Mouse (Mus musculus) stomach, embryonic 15.5 days (tissue): Measurements from ENCODE around the gene Fmo9. TPM values are rescaled to one million over a fixed set of nuclear protein-coding genes. Genes with fewer than 3 reads are reported as not detected.
A peak's percentile ranks its signal among the peaks of the same experiment; 100 is the strongest.

Source experiments
- ATAC-seq: fragments of 200-750 bp; cut with Nextera tagmentation; 2 replicates; pipeline ENCODE4 v1.8.0; 2017; ENCODE audit warnings: low read depth, moderate number of reproducible peaks, moderate TSS enrichment; ENCODE audit not compliant: insufficient read depth, low FRiP score
- H3K27ac ChIP-seq: fragments of 300-500 bp; sonication (generic); 2 replicates; pipeline ENCODE4 v1.5.1; 2015; ENCODE audit warnings: mild to moderate bottlenecking, inconsistent platforms
- H3K27me3 ChIP-seq: fragments of 300-500 bp; sonication (generic); replicated peaks from 2 replicates; pipeline ENCODE4 v1.6.1; 2015; ENCODE audit warnings: inconsistent platforms
- H3K36me3 ChIP-seq: fragments of 300-500 bp; sonication (generic); 2 replicates; pipeline ENCODE4 v1.6.1; 2015; ENCODE audit warnings: inconsistent platforms
- H3K4me1 ChIP-seq: fragments of 300-500 bp; sonication (generic); 2 replicates; pipeline ENCODE4 v1.6.1; 2015; ENCODE audit warnings: inconsistent platforms
- H3K4me2 ChIP-seq: fragments of 300-500 bp; sonication (generic); 2 replicates; pipeline ENCODE4 v1.6.1; 2015; ENCODE audit warnings: mild to moderate bottlenecking, inconsistent platforms
- H3K4me3 ChIP-seq: fragments of 300-500 bp; sonication (generic); replicated peaks from 2 replicates; pipeline ENCODE4 v1.5.1; 2015; ENCODE audit warnings: inconsistent platforms
- H3K9ac ChIP-seq: fragments of 300-500 bp; sonication (generic); 2 replicates; pipeline ENCODE4 v1.6.1; 2015; ENCODE audit warnings: inconsistent platforms
- H3K9me3 ChIP-seq: fragments of 300-500 bp; sonication (generic); 2 replicates; pipeline ENCODE4 v1.6.1; 2016; ENCODE audit warnings: inconsistent platforms
- WGBS: fragments of 180-500 bp; shearing (Covaris S2); methylation state at CpG from one replicate; pipeline ENCODE4 v1.1.7; 2015; 5-methylcytosine and 5-hydroxymethylcytosine counted together
- microRNA-seq: library from miRNA; unstranded; fragments of <30 nt; microRNA quantifications from one replicate; pipeline ENCODE4, GENCODE M21; 2016
- polyA plus RNA-seq: library from polyadenylated mRNA; unstranded; fragments of >200 nt; fragmentation: Nextera tagmentation; extraction: Ambion mirVana; gene quantifications from 2 replicates; pipeline ENCODE4 v1.2.1, GENCODE M21; 2015

Fmo9 gene
- polyA plus RNA-seq: not detected in 2 replicates

DNA sequence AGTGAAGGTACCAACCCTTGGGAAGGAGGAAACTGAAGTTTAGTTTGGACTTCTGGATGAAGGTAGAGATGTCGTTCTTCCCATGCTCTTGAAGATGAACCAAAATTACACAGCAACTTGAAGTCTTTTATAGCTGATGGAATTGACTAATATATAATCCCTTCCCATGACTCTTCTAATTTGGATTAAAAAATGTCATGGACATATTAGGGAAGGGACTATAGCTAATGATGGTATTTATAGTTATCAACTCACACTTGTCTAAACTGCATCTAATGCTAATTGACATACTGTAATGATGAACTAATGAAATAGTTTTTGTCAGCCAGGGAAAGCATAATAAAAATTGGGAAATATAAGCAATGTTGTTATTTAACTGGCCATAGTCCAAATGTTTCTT is at the start of gene Fmo9:
TSS of gene Fmo9 (minus strand) at position 101 of the 400 bp plus-strand sequence.
- Histone ChIP-seq H3K27ac (no peak within 1 kb of the TSS), H3K36me3 (no peaks in the 10 kb centered on the region), H3K4me1 (no peaks in the 10 kb centered on the region), H3K9ac (no peak within 1 kb of the TSS), H3K9me3 (no peaks in the 10 kb centered on the region), H3K4me2 (no peak within 1 kb of the TSS), H3K4me3 (no peak within 1 kb of the TSS), H3K27me3 (no peaks in the 10 kb centered on the region)
- ATAC-seq: no peak
- 84% methylated on average over 1 of the region's 1 CpGs for WGBS

DNA sequence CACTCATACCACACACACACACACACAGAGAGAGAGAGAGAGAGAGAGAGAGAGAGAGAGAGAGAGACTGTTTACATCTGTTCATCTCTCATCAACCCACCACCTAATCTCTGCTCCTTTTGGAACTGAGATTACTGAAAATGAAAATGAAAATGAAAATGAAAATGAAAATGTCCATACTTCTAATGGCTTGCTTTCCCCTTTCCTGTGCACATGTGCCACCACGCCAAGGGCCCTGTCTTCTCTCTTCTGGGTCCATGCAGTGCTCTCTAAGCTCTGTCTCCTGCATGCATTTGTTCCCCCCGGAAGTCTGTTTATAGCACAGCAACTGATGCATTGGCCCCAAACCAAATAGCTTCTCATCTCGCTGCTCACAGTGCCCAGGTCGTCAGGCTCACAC is 49.2 kb upstream of the Fmo9 start:
- Histone ChIP-seq H3K27me3 (no peaks in the 10 kb centered on the region), H3K4me3 (no peak overlapping the region), H3K36me3 (no peaks in the 10 kb centered on the region), H3K4me1 (no peaks in the 10 kb centered on the region), H3K4me2 (no peak overlapping the region), H3K9ac (no peak overlapping the region), H3K27ac (no peak overlapping the region), H3K9me3 (no peaks in the 10 kb centered on the region)
- 54% methylated on average over 4 of the region's 4 CpGs for WGBS
- no peak for ATAC-seq

DNA sequence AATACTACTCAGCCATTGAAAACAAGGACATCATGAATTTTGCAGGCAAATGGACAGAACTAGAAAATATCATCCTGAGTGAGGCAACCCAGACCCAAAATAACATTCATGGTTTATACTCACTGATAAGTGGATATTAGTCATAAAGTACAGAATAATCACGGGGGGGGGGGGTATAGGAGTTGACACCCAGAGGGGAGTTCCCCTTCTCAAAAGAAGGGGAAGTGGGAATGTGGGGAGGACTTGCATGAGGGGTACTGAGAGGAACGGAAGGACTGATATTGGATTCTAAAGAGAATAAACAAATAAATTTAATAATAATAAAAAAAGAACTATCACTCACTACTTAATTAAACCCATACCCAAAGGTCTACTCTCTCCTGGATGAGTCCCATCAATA is 48.6 kb upstream of the Fmo9 start:
- H3K27me3 ChIP-seq: no peaks in the 10 kb centered on the region
- H3K27ac ChIP-seq: no peak overlapping the region
- H3K9me3 ChIP-seq: no peaks in the 10 kb centered on the region
- no peak overlapping the region for H3K4me3 ChIP-seq
- no peak for ATAC-seq
- H3K4me1 ChIP-seq: no peaks in the 10 kb centered on the region
- H3K4me2 ChIP-seq: no peak overlapping the region
- H3K36me3 ChIP-seq: no peaks in the 10 kb centered on the region
- H3K9ac ChIP-seq: no peak overlapping the region
- 70% methylated on average over 2 of the region's 2 CpGs for WGBS

DNA sequence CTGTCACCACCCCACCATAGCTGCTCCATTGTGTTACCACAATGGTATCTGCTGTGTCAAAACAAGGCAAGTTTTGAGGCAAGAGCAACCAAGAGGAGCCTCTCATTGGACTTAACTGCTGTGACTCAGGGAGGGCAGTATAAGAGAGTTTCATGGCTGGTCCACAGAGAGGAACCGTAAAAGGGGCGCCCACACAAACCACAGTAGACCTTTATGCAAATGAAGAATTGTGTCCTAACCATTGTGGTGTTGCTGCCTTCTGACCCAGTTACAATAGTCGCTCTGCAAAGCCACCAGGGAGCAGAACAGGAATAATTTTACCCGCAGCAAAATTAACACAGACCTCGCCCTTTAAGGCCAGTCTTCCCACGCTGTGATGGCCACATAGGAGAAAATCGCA is 29.2 kb upstream of the Fmo9 start:
- no peak overlapping the region for H3K4me3 ChIP-seq
- no peak overlapping the region for H3K9ac ChIP-seq
- no peaks in the 10 kb centered on the region for H3K27me3 ChIP-seq
- H3K4me1 ChIP-seq: no peaks in the 10 kb centered on the region
- WGBS: 86% methylated on average over 7 of the region's 7 CpGs
- H3K36me3 ChIP-seq: no peaks in the 10 kb centered on the region
- H3K27ac ChIP-seq: no peak overlapping the region
- H3K4me2 ChIP-seq: no peak overlapping the region
- no peak for ATAC-seq
- H3K9me3 ChIP-seq: no peaks in the 10 kb centered on the region

DNA sequence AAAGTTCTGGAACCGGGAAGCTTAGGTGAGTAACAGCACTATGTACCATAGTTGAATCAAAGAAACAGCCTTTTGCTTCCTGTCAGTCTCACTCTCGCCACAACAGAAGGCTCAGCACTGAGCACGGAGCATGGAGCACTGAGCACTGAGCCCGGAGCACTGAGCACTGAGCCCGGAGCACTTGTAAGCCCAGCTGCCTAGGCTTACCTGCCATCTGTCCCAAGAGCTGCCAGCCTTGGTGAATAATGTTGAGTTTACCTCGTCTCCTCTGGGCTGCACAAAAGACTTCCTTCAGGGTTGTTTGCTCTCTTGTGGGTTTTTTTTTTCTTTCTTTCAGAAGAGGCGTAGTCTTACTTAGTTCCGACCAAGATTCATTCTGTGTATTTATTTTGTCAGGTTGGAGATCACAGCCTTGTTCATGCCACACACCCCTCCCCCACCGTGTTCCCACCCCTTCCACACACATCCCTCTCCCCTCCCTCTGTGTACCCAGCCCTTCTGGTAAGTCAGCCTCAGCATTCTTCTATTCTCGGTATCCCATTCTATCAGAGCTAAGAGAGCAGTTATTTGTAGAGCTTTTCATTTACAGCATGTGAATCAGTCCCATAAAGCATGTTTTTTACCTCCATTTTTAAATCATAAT is 20.7 kb upstream of the Fmo9 start:
- H3K4me3 ChIP-seq: no peak overlapping the region
- ATAC-seq: peak; percentile 82
- no peak overlapping the region for H3K4me2 ChIP-seq
- no peaks in the 10 kb centered on the region for H3K4me1 ChIP-seq
- H3K9me3 ChIP-seq: no peaks in the 10 kb centered on the region
- no peaks in the 10 kb centered on the region for H3K36me3 ChIP-seq
- H3K27me3 ChIP-seq: no peaks in the 10 kb centered on the region
- H3K27ac ChIP-seq: no peak overlapping the region
- 51% methylated on average over 10 of the region's 10 CpGs for WGBS
- H3K9ac ChIP-seq: no peak overlapping the region

DNA sequence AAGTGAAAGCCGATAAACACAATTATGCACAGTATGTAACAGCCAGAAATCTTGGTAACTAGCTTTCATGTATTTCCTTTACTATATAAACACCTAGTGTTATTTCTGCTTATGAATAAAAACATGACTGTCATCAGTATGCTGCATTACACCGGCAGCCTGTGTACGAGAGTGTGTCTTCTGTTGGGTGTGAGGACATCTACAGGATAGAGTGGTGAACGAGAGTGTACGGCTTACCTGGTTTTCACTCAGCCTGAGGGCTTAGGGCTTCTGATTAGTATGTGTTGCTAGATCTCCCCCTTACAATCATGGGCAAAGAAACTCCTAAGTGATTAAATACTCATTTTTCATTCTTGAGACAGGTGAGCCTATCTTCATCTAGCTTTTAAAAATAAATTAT is 12.4 kb downstream of the Fmo9 start:
- ATAC-seq: no peak
- H3K9ac ChIP-seq: no peak overlapping the region
- no peaks in the 10 kb centered on the region for H3K27me3 ChIP-seq
- no peaks in the 10 kb centered on the region for H3K4me1 ChIP-seq
- H3K36me3 ChIP-seq: no peaks in the 10 kb centered on the region
- H3K4me3 ChIP-seq: no peak overlapping the region
- H3K9me3 ChIP-seq: no peaks in the 10 kb centered on the region
- 82% methylated on average over 5 of the region's 5 CpGs for WGBS
- H3K4me2 ChIP-seq: no peak overlapping the region
- H3K27ac ChIP-seq: no peak overlapping the region

DNA sequence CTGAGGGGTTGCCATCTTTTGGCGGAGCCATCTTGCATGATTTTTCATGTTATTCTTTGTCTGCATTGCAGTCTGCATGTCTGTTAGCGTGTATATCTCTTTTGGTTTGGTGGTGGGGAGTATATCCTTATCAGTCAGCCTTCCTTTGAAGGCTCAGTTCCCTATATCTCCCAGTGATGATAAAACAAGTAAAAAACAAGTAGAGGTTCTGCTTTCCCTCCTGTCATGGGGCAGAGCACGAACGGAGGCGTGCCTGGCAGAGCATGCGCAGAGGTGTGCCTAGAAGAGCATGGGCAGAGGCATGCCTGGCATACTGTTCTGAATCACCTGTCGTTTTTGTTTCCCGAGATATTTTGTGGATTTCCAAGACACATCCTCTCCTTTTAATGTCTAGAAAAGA is 20.8 kb downstream of the Fmo9 start:
- Histone ChIP-seq H3K4me1 (no peaks in the 10 kb centered on the region), H3K4me3 (no peak overlapping the region), H3K36me3 (no peaks in the 10 kb centered on the region), H3K9me3 (no peaks in the 10 kb centered on the region), H3K9ac (no peak overlapping the region), H3K27me3 (no peaks in the 10 kb centered on the region), H3K27ac (no peak overlapping the region), H3K4me2 (no peak overlapping the region)
- no peak for ATAC-seq
- 79% methylated on average over 8 of the region's 8 CpGs for WGBS

DNA sequence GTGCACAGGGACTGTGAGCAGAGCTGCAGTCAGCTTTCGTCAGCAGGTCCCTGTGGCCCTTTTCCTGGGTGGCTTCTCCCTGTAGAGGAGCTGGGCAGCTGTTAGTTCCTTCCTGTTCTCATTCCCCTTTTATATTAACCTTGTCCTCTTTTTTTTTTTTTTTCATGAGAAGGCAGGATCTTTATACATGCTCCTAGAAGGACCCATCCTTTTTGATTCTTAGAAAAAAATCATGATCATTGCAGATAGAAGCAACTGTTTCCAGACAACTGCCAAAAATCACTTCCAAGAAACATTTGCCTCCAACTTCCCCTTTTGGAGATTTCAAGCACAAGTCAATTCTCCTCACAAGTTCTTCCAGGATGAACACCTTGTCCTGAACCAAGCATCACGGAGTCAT is 34.1 kb downstream of the Fmo9 start, which contains the start of gene Gm4847:
TSS of gene Gm4847 (minus strand) at position 101 of the 400 bp plus-strand sequence.
- ATAC-seq: no peak
- Histone ChIP-seq H3K4me2 (no peak within 1 kb of the TSS), H3K36me3 (no peaks in the 10 kb centered on the region), H3K9ac (no peak within 1 kb of the TSS), H3K4me1 (no peaks in the 10 kb centered on the region), H3K27me3 (no peaks in the 10 kb centered on the region), H3K27ac (no peak within 1 kb of the TSS), H3K4me3 (no peak within 1 kb of the TSS), H3K9me3 (no peaks in the 10 kb centered on the region)
- 80% methylated on average over 2 of the region's 2 CpGs for WGBS

Small RNAs within 50 kb of the gene (microRNA-seq; reads per million reads assigned to microRNA genes)
- not detected for gene Gm22992

Other genes starting within 250 kb of the Fmo9 start
- not detected in 2 replicates for gene Gm4846, start 184.3 kb downstream of the Fmo9 start, polyA plus RNA-seq
- gene Gm4847, start 34.2 kb downstream of the Fmo9 start, polyA plus RNA-seq: not detected in 2 replicates